Mouse (Mus musculus) lung, adult 2 months (tissue): ENCODE data around the gene Ptch1. TPM values are rescaled to one million over a fixed set of nuclear protein-coding genes. Genes with fewer than 3 reads are reported as not detected.

ENCODE experiments used
- DNase-seq: peaks from one replicate; pipeline ENCODE4 v3.0.0; 2022
- H3K4me1 ChIP-seq: fragments of 200-500 bp; 2 replicates; pipeline ENCODE4 v1.6.1; 2011; ENCODE audit warnings: low read length; ENCODE audit not compliant: control insufficient read depth, insufficient read depth
- H3K4me3 ChIP-seq: fragments of 200-500 bp; replicated peaks from 2 replicates; pipeline ENCODE3; 2011; ENCODE audit warnings: low read depth, mild to moderate bottlenecking, control low read depth, low read length; ENCODE audit errors: extremely low read depth
- CTCF ChIP-seq: fragments of 200-500 bp; IDR thresholded peaks from 2 replicates; pipeline ENCODE4 v1.5.1; 2011; ENCODE audit warnings: mild to moderate bottlenecking, low read length, control low read depth; ENCODE audit not compliant: insufficient read depth
- POLR2A ChIP-seq: fragments of 200-500 bp; IDR thresholded peaks from 2 replicates; pipeline ENCODE4 v1.6.1; 2011; ENCODE audit warnings: low read depth, mild to moderate bottlenecking, control low read depth, low read length, borderline replicate concordance; ENCODE audit errors: extremely low read depth
- WGBS: fragments of 180-500 bp; shearing (Covaris S2); methylation state at CpG from one replicate; pipeline ENCODE4 v1.1.7; 2018; 5-methylcytosine and 5-hydroxymethylcytosine counted together
- polyA plus RNA-seq: library from polyadenylated mRNA; depleted of rRNA; stranded (reverse); fragments of >200 nt; gene quantifications from 2 replicates; pipeline ENCODE4 v1.2.3, GENCODE M21; 2012; rRNA removed

Gene Ptch1
- polyA plus RNA-seq, 1 experiment, result 41.4 TPM

DNA sequence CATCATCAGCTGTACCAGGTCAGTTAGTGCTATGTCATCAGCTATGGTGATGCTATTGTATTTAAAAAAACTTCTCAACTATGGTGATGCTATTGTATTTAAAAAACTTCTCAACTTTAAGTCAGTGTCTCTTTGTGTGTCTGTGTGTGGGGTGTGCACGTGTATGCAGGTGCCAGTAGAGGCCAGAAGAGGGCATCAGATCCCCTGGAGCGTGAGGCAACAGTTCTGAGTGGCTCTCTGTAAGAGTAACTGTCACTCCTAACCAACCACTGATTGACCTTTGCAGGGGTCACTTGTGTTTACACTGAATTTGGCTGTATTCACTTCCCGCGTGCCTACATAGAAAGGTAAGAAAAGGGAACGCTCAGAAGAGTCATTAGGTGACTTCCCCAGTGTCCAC is 65.6 kb downstream of the Ptch1 start:
- H3K4me1 ChIP-seq, result no peaks in the 10 kb centered on the region; the same call in 1 of the 2 replicates
- WGBS, result 75% methylated on average over 5 of the region's 5 CpGs
- TF ChIP-seq POLR2A (no peak), CTCF (peak; percentile 20; the same call in 1 of the 2 replicates)
- DNase-seq, result no peak
- no peak overlapping the region for H3K4me3 ChIP-seq

DNA sequence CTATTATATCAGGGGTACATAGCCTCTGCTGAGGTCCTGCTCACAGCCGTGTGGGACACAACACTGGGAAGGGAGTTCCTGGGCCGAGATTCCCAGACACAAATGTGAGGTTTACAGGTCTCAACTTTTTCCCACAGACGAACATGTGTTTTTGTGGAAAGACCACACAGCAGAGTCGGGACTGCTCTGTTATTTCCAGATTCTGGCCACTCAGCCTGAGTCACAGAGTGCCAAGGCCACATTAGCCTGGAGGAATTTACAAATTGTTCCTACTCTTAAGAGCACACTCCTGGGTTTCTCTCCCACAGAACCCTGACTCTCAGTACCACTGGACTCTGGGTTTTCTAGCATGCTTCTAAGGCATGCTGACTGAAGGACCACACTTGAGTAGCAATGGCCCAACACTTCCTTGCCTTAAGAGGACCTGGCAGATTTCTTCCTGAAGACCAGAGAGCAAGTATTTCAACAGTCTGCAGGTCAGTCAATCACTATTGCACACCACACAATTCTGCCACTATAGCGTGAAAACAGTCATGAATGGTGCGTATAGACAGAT is 66.3 kb downstream of the Ptch1 start:
- DNase-seq, result peak; percentile 17
- Histone ChIP-seq H3K4me1 (no peaks in the 10 kb centered on the region; the same call in 1 of the 2 replicates), H3K4me3 (no peak overlapping the region)
- TF ChIP-seq POLR2A (no peak), CTCF (no peak)
- 71% methylated on average over 6 of the region's 6 CpGs for WGBS

DNA sequence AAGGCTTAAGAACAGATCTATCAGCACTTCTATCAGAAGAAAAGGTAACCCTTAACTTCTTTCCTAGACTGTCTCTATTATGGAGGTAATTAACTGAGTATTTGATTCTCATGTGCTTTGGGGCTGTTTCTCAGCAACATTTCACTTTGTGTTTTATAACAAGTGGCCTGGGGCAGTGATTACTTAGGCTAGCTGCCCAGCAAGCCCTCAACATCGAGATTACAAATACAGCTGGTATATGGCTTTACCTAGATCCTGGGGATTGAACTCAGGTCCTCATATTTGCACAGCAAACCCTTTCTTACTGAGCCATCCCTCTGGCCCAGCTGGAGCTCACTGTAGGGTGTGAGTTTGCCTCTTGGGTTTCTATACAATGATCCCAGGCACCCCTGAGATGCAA is 67.0 kb downstream of the Ptch1 start:
- H3K4me1 ChIP-seq, result no peaks in the 10 kb centered on the region; the same call in 1 of the 2 replicates
- H3K4me3 ChIP-seq, result no peak overlapping the region
- TF ChIP-seq CTCF (no peak), POLR2A (no peak)
- DNase-seq, result no peak
- 32% methylated on average over 1 of the region's 1 CpGs for WGBS

DNA sequence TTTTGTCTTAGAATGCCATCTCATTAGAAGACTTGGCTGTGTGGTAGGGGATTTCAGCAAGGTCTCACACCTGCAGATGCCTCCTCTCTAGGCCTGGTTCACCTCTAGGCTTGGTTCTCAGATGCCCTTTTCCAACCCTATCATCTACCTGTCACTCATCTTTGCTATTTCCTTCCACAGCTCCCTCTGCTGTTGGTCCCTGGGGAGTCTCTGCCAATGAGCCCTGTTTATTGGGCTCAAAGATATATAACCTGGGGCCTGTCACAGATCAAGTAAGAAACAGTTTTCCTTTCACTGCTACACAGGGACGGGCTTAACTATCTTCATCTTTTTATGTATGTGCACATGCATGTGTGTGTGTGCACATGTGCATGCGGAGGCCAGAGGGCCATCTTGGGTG is 71.0 kb downstream of the Ptch1 start:
- TF ChIP-seq POLR2A (no peak), CTCF (no peak)
- no peak overlapping the region for H3K4me3 ChIP-seq
- 97% methylated on average over 2 of the region's 2 CpGs for WGBS
- DNase-seq, result no peak
- H3K4me1 ChIP-seq, result no peaks in the 10 kb centered on the region; the same call in 1 of the 2 replicates

DNA sequence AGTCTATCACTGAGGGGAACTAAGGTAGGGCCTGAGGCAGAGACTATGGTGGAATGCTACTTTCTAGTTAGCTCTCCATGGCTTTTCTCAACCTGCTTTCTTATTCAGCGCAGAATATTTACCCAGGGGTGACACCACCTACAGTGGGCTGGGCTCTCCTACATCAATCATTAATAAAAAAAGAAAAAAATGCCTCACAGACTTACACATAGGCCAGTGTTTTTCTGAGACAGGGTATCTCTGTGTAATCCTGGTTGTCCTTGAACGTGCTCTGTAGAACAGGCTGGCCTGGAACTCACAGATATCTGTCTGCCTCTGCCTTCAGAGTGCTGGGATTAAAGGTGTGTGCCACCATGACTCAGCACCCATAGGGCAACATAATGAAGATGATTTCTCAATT is 73.9 kb downstream of the Ptch1 start:
- H3K4me3 ChIP-seq, result no peak overlapping the region
- TF ChIP-seq POLR2A, result no peak
- TF ChIP-seq CTCF, result no peak
- WGBS, result 81% methylated on average over 2 of the region's 2 CpGs
- no peak for DNase-seq
- no peaks in the 10 kb centered on the region; the same call in 1 of the 2 replicates for H3K4me1 ChIP-seq

DNA sequence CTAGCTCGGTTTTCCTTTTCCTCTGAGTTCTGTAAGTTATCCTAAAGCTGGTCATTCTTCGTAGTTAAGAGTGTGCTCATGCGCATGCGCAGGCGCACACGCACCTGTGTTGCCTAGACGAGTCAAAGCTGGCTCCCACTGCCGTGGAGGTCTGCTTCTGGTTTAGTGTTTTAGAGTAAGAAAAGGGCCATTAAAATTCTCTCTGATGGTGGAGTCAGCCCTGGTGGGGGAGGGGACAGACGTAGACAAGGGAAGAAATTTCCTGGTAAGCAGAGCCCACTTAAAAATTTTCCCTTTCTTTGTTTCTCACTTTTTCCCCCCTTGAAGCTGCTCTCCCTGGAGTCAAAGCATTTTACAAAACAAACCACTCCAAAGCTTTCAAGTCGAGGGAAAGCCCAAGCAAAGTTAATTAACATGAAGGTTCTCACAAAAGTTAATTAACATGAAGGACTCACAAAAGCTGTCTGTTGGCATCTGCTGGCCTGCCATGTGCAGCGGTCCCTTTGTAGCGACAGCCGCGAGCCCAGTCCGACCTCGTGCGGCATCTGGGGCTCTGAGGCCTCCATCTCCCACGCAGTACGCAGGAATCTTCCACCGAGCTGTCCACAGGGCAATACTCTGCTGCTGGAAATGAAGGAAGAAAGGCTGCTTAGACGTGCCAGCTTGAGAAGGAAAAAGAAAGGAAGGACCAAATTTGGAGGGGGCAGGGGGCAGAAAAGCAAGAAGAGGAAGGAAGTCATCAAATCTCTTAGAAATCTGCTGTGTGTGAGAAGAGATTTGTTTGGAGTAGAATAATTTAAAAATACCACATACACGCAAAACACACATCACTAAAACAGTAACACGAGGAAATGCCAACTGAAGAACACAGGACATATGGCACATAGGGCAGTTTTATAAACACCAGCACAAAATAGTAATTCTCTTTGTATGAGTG is 76.5 kb downstream of the Ptch1 start, which contains the start of gene Fancc:
Gene Fancc, minus strand, starts transcription at position 633 of the 937 bp plus-strand sequence.
- no peak for DNase-seq
- 31% methylated on average over 23 of the region's 23 CpGs for WGBS
- H3K4me3 ChIP-seq, result peak within 1 kb of the TSS; percentile 18
- no peak for TF ChIP-seq POLR2A
- no peak for TF ChIP-seq CTCF
- H3K4me1 ChIP-seq, result no peaks in the 10 kb centered on the region

DNA sequence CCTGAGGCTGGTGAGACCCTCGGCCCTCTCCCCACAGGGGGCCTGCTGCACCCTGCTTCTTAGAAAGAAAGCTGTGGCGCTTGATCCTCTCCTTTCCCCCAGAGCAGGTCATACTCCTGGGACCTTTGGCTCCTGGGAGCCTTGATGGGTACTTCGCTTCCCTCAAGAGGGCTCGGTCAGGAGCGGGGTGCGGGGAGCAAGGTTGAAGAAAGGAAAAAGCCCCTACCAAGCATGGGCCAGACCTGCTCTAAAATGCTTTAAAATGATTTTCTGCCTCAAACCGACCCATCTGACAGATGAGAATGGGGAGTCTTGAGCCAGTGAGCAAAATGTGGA is 85.7 kb downstream of the Ptch1 start:
- WGBS, result 80% methylated on average over 7 of the region's 7 CpGs
- no peaks in the 10 kb centered on the region for H3K4me1 ChIP-seq
- no peak overlapping the region for H3K4me3 ChIP-seq
- no peak for DNase-seq
- TF ChIP-seq CTCF, result no peak
- no peak for TF ChIP-seq POLR2A

DNA sequence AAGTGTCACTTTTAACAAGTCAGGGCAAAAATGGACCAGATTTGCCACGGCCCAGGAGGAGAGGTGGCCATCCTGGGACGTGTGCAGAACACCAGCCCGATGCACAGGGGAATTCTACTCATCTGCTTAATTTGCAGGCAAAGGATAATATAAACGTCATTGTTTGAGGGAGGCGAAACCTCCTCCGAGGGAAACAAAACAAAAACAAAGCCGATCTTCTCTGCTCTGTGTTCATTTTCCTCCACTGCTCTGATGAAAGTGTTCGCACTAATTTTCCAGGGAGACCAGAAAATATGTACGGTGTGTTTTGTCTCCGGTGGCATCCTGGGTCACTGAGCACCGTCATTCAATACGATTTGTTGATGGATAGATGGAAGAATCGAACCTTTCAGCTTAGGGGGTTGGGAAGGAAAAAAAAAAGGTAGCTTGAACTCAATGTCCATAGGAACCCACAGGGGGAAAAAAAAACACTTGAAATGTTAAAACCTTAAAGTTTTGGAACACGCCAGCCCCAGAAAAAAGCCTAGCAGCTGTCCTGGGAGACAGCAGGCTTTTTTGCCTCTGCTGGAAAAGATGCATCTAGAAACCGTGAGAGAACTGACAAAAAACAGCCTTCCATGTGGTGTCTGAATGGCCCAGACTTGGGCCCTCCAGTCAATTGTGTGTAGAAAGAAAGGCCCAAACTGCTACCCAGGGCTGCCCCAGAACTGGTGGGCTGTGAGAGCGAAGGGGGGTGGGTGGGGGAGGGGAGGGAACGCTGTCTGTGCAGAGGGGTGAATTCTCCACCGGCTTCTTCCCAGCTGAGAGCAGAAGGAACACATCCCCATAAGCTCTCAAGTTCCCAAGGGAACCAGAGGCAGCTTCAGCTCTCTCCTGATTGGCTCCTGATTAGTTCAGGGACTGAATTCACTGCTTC is 86.3 kb downstream of the Ptch1 start:
- WGBS, result 47% methylated on average over 18 of the region's 18 CpGs

DNA sequence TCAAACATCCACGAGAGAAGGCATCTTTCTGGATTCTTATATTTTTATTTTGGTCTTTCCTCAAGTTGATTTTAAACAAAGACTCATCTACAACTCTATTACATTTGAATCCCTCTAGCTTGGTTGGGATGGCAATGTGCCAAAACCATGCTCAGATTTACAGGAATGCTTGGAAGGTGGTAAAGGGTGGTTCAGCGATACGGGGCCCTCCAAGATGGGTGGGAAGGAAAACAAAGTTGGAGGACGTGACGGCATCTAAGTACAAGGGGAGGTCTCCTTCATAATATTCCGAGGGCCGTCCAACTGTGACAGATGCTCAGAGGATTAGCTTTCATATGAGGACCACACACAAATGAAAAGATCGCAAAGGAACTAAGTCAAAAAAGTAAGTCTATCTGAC is 98.0 kb downstream of the Ptch1 start:
- WGBS, result 48% methylated on average over 8 of the region's 8 CpGs
- Histone ChIP-seq H3K4me3 (no peak overlapping the region), H3K4me1 (no peaks in the 10 kb centered on the region)
- no peak for TF ChIP-seq CTCF
- no peak for TF ChIP-seq POLR2A
- no peak for DNase-seq

More for the DNA sequence above, 86.3 kb downstream of the Ptch1 start:
- Histone ChIP-seq H3K4me1 (no peaks in the 10 kb centered on the region), H3K4me3 (no peak overlapping the region)
- TF ChIP-seq POLR2A (no peak), CTCF (no peak)
- no peak for DNase-seq

Other genes with a start within 250 kb of the Ptch1 start
- gene Fancc, start 76.3 kb downstream of the Ptch1 start, polyA plus RNA-seq, result 12.6 and 18.6 TPM in 2 replicates
- 3.8 and 4.2 TPM in 2 replicates for gene Ercc6l2, start 241.6 kb upstream of the Ptch1 start, polyA plus RNA-seq